Mouse (Mus musculus) kidney, postnatal 0 days (tissue): Measurements from ENCODE around the gene Cacna1g. TPM values are rescaled to one million over a fixed set of nuclear protein-coding genes. Genes with fewer than 3 reads are reported as not detected.
A peak's percentile ranks its signal among the peaks of the same experiment; 100 is the strongest.

Source experiments
- ATAC-seq: fragments of 200-750 bp; cut with Nextera tagmentation; replicated peaks from 2 replicates; pipeline ENCODE4 v1.8.0; 2017; ENCODE audit warnings: low read depth, moderate number of reproducible peaks, moderate TSS enrichment, moderate library complexity; ENCODE audit not compliant: low FRiP score
- DNase-seq: peaks from one replicate; pipeline ENCODE4 v3.0.0-alpha.2; 2016; ENCODE audit warnings: low spot score
- H3K27ac ChIP-seq: fragments of 300-500 bp; sonication (generic); 2 replicates; pipeline ENCODE4 v1.5.1; 2014; ENCODE audit warnings: mild to moderate bottlenecking
- H3K27me3 ChIP-seq: fragments of 300-500 bp; sonication (generic); 2 replicates; pipeline ENCODE4 v1.6.1; 2014; ENCODE audit warnings: low read length, mixed read lengths; ENCODE audit not compliant: insufficient read depth
- H3K36me3 ChIP-seq: fragments of 300-500 bp; sonication (generic); 2 replicates; pipeline ENCODE4 v1.6.1; 2014; ENCODE audit warnings: low read length, mixed read lengths; ENCODE audit not compliant: insufficient read depth
- H3K4me1 ChIP-seq: fragments of 300-500 bp; sonication (generic); replicated peaks from 2 replicates; pipeline ENCODE4 v1.6.1; 2014; ENCODE audit warnings: antibody characterized with exemption, low read length, mixed read lengths; ENCODE audit not compliant: insufficient read depth
- H3K4me2 ChIP-seq: fragments of 300-500 bp; sonication (generic); 2 replicates; pipeline ENCODE4 v1.6.1; 2014; ENCODE audit warnings: mild to moderate bottlenecking, low read length, moderate library complexity, mixed read lengths
- H3K4me3 ChIP-seq: fragments of 300-500 bp; sonication (generic); replicated peaks from 2 replicates; pipeline ENCODE4 v1.5.1; 2014; ENCODE audit warnings: low read depth, low read length
- H3K9ac ChIP-seq: fragments of 300-500 bp; sonication (generic); 2 replicates; pipeline ENCODE4 v1.6.1; 2014; ENCODE audit warnings: low read depth, low read length
- H3K9me3 ChIP-seq: fragments of 300-500 bp; sonication (generic); replicated peaks from 2 replicates; pipeline ENCODE4 v1.6.1; 2016; ENCODE audit warnings: low read length, inconsistent platforms, mixed read lengths
- CTCF ChIP-seq: IDR thresholded peaks from 2 replicates; pipeline ENCODE4 v1.5.1; 2016; ENCODE audit warnings: antibody characterized with exemption, low read depth, mild to moderate bottlenecking, moderate library complexity
- WGBS: fragments of 180-500 bp; shearing (Covaris S2); extraction: QIAGEN DNeasy Blood & Tissue Kit; methylation state at CpG from one replicate; pipeline ENCODE4 v1.1.7; 2014; 5-methylcytosine and 5-hydroxymethylcytosine counted together
- polyA plus RNA-seq: library from polyadenylated mRNA; unstranded; fragments of >200 nt; fragmentation: Nextera tagmentation; extraction: Ambion mirVana; gene quantifications from 2 replicates; pipeline ENCODE4 v1.2.1, GENCODE M21; 2015

Gene Cacna1g
- polyA plus RNA-seq, 1 experiment from 2014 or later, result 5.2 TPM

- Histone ChIP-seq H3K36me3 (no peaks in the 10 kb centered on the region), H3K4me3 (no peak overlapping the region), H3K9ac (no peak overlapping the region), H3K27ac (no peak overlapping the region), H3K27me3 (no peaks in the 10 kb centered on the region), H3K4me2 (no peak overlapping the region), H3K4me1 (peaks cover 35% of the 10 kb centered on the region), H3K9me3 (no peaks in the 10 kb centered on the region)
- no peak for DNase-seq
- no peak; the same call in 1 of the 2 replicates for ATAC-seq
- no peak for TF ChIP-seq CTCF
- WGBS, result 34% methylated on average over 4 of the region's 4 CpGs
Measured at GRCm38 (mm10) chr11:94468582-94469064, 5.4 kb downstream of the Cacna1g start.

- Histone ChIP-seq H3K9ac (no peak overlapping the region), H3K9me3 (no peaks in the 10 kb centered on the region), H3K27me3 (no peaks in the 10 kb centered on the region), H3K4me1 (peaks cover 18% of the 10 kb centered on the region), H3K36me3 (no peaks in the 10 kb centered on the region), H3K4me3 (no peak overlapping the region), H3K27ac (no peak overlapping the region), H3K4me2 (no peak overlapping the region)
- ATAC-seq, result no peak
- WGBS, result 90% methylated on average over 16 of the region's 17 CpGs
- no peak for TF ChIP-seq CTCF
- no peak for DNase-seq
Measured at GRCm38 (mm10) chr11:94466333-94466855, 7.6 kb downstream of the Cacna1g start.

GRCm38 (mm10) chr11:94464170-94464569, 9.8 kb downstream of the Cacna1g start:
- Histone ChIP-seq H3K9ac (no peak overlapping the region), H3K36me3 (no peaks in the 10 kb centered on the region), H3K4me1 (peaks cover 12% of the 10 kb centered on the region), H3K9me3 (no peaks in the 10 kb centered on the region), H3K4me2 (no peak overlapping the region), H3K4me3 (no peak overlapping the region), H3K27ac (no peak overlapping the region), H3K27me3 (no peaks in the 10 kb centered on the region)
- TF ChIP-seq CTCF, result no peak
- ATAC-seq, result no peak
- 20% methylated on average over 2 of the region's 2 CpGs for whole genome bisulfite sequencing
- DNase-seq, result no peak

GRCm38 (mm10) chr11:94461856-94462255, 12.1 kb downstream of the Cacna1g start:
- no peak for TF ChIP-seq CTCF
- H3K4me1 ChIP-seq, result peaks cover 6% of the 10 kb centered on the region
- 60% methylated on average over 11 of the region's 11 CpGs for WGBS

GRCm38 (mm10) chr11:94457001-94457400, 17.0 kb downstream of the Cacna1g start:
- Histone ChIP-seq H3K9me3 (no peaks in the 10 kb centered on the region), H3K27ac (no peak overlapping the region), H3K36me3 (no peaks in the 10 kb centered on the region), H3K9ac (no peak overlapping the region), H3K4me1 (peaks cover 6% of the 10 kb centered on the region; the same call in 1 of the 2 replicates), H3K4me2 (no peak overlapping the region), H3K27me3 (no peaks in the 10 kb centered on the region), H3K4me3 (no peak overlapping the region)
- no peak for ATAC-seq
- 77% methylated on average over 15 of the region's 15 CpGs for WGBS
- TF ChIP-seq CTCF, result no peak
- no peak for DNase-seq

More at GRCm38 (mm10) chr11:94461856-94462255, 12.1 kb downstream of the Cacna1g start:
- Histone ChIP-seq H3K4me2 (no peak overlapping the region), H3K9me3 (no peaks in the 10 kb centered on the region), H3K36me3 (no peaks in the 10 kb centered on the region), H3K27me3 (no peaks in the 10 kb centered on the region), H3K27ac (no peak overlapping the region), H3K4me3 (no peak overlapping the region), H3K9ac (no peak overlapping the region)
- DNase-seq (peak; percentile 34), ATAC-seq (0 out of 2 replicates have a peak, but pooled peaks have one; percentile 38)

GRCm38 (mm10) chr11:94456347-94456746, 17.7 kb downstream of the Cacna1g start:
- no peaks in the 10 kb centered on the region for H3K9me3 ChIP-seq
- H3K27me3 ChIP-seq, result no peaks in the 10 kb centered on the region
- WGBS, result 81% methylated on average over 3 of the region's 3 CpGs
- no peak overlapping the region for H3K4me2 ChIP-seq
- ATAC-seq (no peak), DNase-seq (no peak)
- no peak overlapping the region for H3K27ac ChIP-seq
- no peak overlapping the region for H3K9ac ChIP-seq
- no peaks in the 10 kb centered on the region for H3K36me3 ChIP-seq
- no peak for TF ChIP-seq CTCF
- H3K4me3 ChIP-seq, result no peak overlapping the region
- H3K4me1 ChIP-seq, result peaks cover 7% of the 10 kb centered on the region; the same call in 1 of the 2 replicates
